Comparison of ENCODE assay signal across 7 mouse cellular contexts in the genomic region with DNA sequence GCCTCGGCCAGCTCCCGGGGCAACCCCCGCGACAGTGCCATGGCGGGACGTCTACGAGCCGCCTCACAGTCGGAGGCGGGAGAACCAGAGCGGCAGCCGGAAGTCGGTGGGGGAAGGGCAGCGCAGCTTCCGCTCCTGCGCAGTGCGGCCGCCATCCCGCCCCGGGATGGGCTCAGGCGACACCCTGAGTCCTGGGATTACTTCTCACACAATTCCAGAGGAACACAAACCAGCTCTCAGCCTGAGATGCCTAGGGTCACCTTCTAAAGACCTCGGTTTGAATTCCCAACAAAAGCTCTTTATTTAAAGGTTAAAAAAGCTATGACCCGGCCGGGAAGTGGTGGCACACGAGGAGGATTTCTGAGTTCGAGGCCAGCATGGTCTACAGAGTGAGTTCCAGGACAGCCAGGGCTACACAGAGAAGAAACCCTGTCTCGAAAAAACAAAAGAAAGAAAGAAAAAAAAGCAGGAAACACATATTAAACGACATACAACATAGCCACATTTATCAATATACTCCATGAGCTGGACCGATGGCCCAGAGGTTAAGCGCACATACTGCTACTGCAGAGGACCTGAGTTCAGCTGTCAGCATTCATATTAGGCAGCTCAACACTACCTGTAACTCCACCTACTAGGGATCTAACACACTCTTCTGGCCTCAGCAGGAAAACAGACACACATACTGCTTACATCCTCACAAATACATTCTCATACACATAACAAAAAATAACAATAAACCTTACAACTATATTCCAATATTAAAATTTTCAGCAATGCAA. TPM values are rescaled to one million over a fixed set of nuclear protein-coding genes. Genes with fewer than 3 reads are reported as not detected.
DNase-seq lines count a peak whose midpoint lies in the region; ATAC-seq lines count a peak whose summit lies in the region.

No protein-coding gene starts in this region.

- peak overlapping the region; percentile 96 for H3K9ac ChIP-seq in intestine, embryonic 15.5 days

- H3K4me3 ChIP-seq in intestine, embryonic 15.5 days (replicated peaks), result peak overlapping the region; percentile 89
- H3K4me3 ChIP-seq in midbrain, embryonic 10.5 days, result peak overlapping the region; percentile 94

- intact Hi-C loops in left cerebral cortex, postnatal 25 days (cut with DNase I), result no loop called here

- ATAC-seq in intestine, embryonic 15.5 days, result peak; percentile 99

- H3K4me2 ChIP-seq in intestine, embryonic 15.5 days (replicated peaks), result peak overlapping the region; percentile 68

- peak; percentile 93 to 98 for DNase-seq in adrenal gland, adult (ENCODE audit: inconsistent age in 2 of 2, low spot score in 1 of 2)
- DNase-seq in embryo, embryonic 10.5 days (ENCODE audit: low spot score), result peak; percentile 92
- DNase-seq in gastrocnemius, postnatal 25 days, result peak; percentile 89
- peak; percentile 93 to 95 for DNase-seq in left cerebral cortex, postnatal 25 days (ENCODE audit: low spot score in 2 of 2)
- DNase-seq in midbrain, embryonic 10.5 days (ENCODE audit: low spot score), result peak; percentile 91
- peak; percentile 94 for DNase-seq in right cerebral cortex, postnatal 4 days

- no peaks in the 10 kb centered on the region for H3K9me3 ChIP-seq in intestine, embryonic 15.5 days
- H3K9me3 ChIP-seq in midbrain, embryonic 10.5 days (replicated peaks), result no peaks in the 10 kb centered on the region

- H3K36me3 ChIP-seq in intestine, embryonic 15.5 days, result peaks cover 11% of the 10 kb centered on the region
- H3K36me3 ChIP-seq in midbrain, embryonic 10.5 days, result peaks cover 24% of the 10 kb centered on the region

- H3K4me1 ChIP-seq in intestine, embryonic 15.5 days (replicated peaks), result no peaks in the 10 kb centered on the region
- peaks cover 12% of the 10 kb centered on the region for H3K4me1 ChIP-seq in midbrain, embryonic 10.5 days

- no peaks in the 10 kb centered on the region for H3K27me3 ChIP-seq in intestine, embryonic 15.5 days (replicated peaks)
- H3K27me3 ChIP-seq in midbrain, embryonic 10.5 days (ENCODE audit: low read depth, poor library complexity, severe bottlenecking), result no peaks in the 10 kb centered on the region

- WGBS in intestine, embryonic 15.5 days, result 11% methylated on average over 30 of the region's 30 CpGs
- WGBS in midbrain, embryonic 10.5 days, result 9% methylated on average over 30 of the region's 30 CpGs

- peak overlapping the region; percentile 88 for H3K27ac ChIP-seq in intestine, embryonic 15.5 days
- peak overlapping the region; percentile 98 for H3K27ac ChIP-seq in midbrain, embryonic 10.5 days (replicated peaks)

RNA-seq across cellular contexts. Expression of a gene that starts 0.7 kb away (rescaled TPM):
- 10 to 100 TPM; 32.4 to 36.7 TPM for total RNA-seq in gastrocnemius, postnatal 25 days (2021)
- polyA plus RNA-seq in intestine, embryonic 15.5 days (2015; fragmentation: Nextera tagmentation; extraction: Ambion mirVana), result 156 and 168 TPM in 2 replicates
- total RNA-seq in left cerebral cortex, postnatal 25 days (2021), result 10 to 100 TPM; 87.2 to 91.5 TPM
- polyA plus RNA-seq in midbrain, embryonic 10.5 days (2016; fragmentation: Nextera tagmentation; extraction: Ambion mirVana), result 287 and 288 TPM in 2 replicates

RNA-seq across cellular contexts. Expression of a gene that starts 27.8 kb away (rescaled TPM):
- 10 to 100 TPM; 14.3 to 15.9 TPM for total RNA-seq in gastrocnemius, postnatal 25 days (2021)
- polyA plus RNA-seq in intestine, embryonic 15.5 days (2015; fragmentation: Nextera tagmentation; extraction: Ambion mirVana), result 55.9 TPM in 2 replicates
- total RNA-seq in left cerebral cortex, postnatal 25 days (2021), result 10 to 100 TPM; 20.8 to 25.5 TPM
- polyA plus RNA-seq in midbrain, embryonic 10.5 days (2016; fragmentation: Nextera tagmentation; extraction: Ambion mirVana), result 77.9 and 79.9 TPM in 2 replicates

RNA-seq across cellular contexts. Expression of a gene that starts 35.6 kb away (rescaled TPM):
- total RNA-seq in gastrocnemius, postnatal 25 days (2021), result 1 to 10 TPM; 4.8 to 7.0 TPM
- 4.0 and 4.7 TPM in 2 replicates for polyA plus RNA-seq in intestine, embryonic 15.5 days (2015; fragmentation: Nextera tagmentation; extraction: Ambion mirVana)
- 10 to 100 TPM; 10.6 to 11.3 TPM for total RNA-seq in left cerebral cortex, postnatal 25 days (2021)
- polyA plus RNA-seq in midbrain, embryonic 10.5 days (2016; fragmentation: Nextera tagmentation; extraction: Ambion mirVana), result 3.3 and 5.0 TPM in 2 replicates

Comparison
In these comparisons a context has a peak if more than half of its experiments do, and no peak if none do; other contexts are left out.
1. Peak in every context shown above with its lines: DNase-seq, ATAC-seq, H3K4me3 ChIP-seq and H3K27ac ChIP-seq.